Mouse (Mus musculus) mouse embryonic stem cell (cell line): ENCODE measurements around the gene Ranbp3.

ENCODE experiments used
- in situ Hi-C, 2 experiments: fragments of 300-500 bp; cut with MboI; formaldehyde crosslinking; loops; 1 replicate in 1 of 2; 3 replicates in 1 of 2; pipeline ENCODE4 v1.14.3; 2019 to 2020; ENCODE audit warnings: low sequenced_read_pairs in 2 of 2, low pct_unique_long_range_greater_than_20kb in 1 of 2, mixed read lengths in 1 of 2; ENCODE audit not compliant: unreplicated experiment in 1 of 2

Ranbp3 gene

DNA sequence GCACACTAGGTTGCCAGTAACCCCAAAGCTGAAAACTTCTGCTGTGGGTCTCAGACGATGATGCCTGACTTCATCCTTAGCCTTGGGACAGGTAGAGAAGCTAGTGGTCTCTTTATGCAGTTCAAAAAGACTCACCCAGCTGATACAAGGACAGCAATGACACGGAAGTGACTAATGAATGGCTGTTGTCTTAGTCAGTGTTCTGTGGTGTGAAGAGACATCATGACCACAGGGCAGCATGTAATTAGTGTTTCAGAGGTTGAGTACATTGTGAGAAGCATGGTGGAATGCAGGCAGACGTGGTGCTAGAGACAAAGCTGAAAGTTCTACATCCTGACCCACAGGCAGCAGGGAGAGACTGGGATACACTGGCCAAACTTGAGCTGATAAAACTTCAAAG lies 5.5 kb upstream of the Ranbp3 start:
- in situ Hi-C loops: loop anchor here in 1 of 2 experiments (25.0 kb wide), 1 partner anchor 305 kb away; no protein-coding TSS in a partner anchor

DNA sequence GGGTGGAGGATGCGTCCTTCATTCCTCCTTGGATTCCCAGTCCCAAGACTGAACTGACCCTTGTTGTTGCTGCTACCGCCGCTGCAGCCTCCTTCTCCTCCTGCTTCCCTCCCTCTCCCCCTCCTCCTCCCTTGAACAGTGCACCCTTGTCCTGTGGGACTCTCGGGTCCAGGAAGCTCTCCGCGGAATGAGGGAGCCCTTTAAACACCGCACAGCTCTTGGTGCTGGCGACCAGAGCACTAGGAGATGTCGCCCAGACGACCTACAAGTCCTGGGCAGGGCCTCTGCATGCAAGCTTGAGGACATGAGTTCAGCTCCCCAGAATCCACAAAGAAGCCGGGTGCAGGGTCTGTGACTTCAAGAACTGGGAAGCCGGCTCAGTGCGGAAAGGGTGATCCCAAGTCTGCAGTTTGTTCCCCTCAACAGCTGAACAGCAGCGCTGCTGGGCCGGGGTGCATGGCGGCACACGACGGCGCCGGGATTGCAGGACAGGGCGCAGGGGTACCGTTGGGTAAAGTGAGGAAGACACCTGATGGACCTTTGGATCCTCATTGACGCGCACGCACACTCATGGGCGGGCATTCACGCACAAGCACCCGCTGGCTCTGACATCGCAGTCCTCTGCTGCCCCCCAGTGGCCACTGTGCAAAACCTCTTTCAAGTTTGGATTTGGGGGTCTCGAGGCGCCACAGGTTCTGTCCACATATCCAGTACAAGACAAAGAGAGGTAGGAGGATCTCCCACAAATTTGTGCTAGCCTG lies 4.5 kb upstream of the Ranbp3 start:
- in situ Hi-C loops: loop anchor here in 1 of 2 experiments (25.0 kb wide), 1 partner anchor 306 kb away; no protein-coding TSS in a partner anchor

DNA sequence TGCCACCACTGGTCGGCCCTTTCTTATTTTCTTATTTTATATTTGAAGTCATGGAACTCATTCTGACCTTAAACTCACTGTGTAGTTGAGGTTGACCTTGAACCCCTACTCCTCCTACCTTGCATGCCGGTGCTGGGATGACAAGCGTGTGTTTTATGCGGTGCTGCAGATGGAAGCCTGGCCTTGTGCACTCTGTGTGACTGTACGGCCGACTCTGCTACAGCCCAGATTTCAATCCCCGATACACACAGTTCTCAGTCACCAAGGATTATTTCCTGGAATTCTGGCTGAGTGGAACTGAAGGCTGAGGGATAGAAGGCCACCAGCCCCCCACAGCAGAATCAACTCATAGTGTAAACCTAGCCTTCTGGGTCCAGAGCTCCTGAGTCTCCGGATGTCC lies 3.3 kb upstream of the Ranbp3 start:
- in situ Hi-C loops: loop anchor here (5.0 to 25.0 kb wide), 2 partner anchors 52 to 307 kb away; no protein-coding TSS in a partner anchor

DNA sequence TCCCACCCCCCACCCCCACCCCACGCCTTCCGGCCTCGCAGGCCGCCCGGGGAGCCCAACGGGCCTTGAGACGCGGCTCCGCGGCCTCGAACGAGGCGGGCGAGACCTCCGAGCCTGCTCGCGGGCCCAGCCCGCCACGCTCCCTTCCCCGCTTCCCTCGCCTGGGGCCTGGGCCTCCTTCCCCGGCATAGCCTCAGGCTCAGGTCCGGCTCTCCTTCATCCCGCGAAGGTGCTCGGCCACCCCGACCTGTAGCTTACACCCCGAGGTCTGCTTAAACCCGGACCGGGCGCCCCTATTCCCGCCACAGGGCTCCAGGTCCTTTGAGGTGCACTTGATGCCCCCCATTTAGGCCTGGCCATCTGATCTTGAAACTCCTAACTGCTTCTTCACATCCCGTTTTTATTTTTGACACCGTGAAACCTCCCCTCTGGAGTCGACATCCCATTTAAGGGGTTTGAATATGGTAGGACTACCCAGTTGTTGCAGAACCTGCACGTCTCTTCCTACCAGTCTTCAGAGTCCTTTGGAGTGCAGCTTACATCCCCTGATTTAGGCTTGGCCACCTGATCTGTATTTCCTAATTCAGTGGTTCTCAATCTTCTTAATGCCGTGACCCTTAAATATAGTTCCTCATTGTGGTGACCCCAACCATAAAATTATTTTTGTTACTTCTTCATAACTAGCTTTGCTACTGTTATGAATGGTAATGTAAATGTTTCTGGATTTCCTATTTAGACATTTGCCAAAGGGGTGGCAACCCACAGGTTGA lies 738 bp downstream of the Ranbp3 start:
- in situ Hi-C loops: loop anchor here (5.0 to 25.0 kb wide), 2 partner anchors 57 to 312 kb away; no protein-coding TSS in a partner anchor

DNA sequence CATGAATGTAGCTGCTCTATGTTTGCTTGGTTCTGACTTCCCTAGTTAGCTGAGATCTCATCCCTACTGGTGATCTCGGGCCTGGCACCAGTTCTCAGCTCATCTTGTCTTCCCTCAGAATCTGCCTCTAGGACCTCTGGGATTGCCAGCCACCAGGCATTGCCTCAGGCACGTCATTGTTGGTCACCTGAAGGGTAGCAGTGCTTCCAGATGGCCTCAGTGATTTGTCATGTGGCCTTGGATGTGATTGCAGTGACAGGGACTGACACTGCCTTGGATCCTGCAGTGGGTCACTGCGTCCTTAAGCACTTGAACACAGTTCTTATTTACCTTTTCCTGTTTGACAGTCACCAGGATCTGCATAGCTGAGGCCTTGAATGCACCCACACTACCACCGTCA lies 8.7 kb downstream of the Ranbp3 start:
- in situ Hi-C loops: no loop called here

DNA sequence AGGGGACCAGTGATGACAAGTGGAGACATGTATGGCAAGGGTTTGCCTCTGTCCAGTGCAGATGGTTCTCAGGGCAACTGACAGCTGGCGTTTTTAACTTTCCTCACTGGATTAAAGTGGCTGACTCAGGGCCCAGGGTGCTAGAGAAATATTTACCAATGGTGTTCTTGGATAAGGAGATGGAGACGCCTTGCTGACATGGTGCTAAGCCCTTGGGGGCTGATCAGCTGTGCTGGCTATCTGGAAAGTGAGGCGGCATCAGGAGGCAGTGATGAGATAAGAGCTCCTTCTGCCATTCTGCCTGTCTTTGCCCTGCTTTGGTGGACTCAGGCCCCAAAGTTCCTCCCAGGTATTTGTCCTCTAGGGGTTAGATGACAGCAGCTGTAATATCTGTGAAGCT lies 9.8 kb downstream of the Ranbp3 start:
- in situ Hi-C loops: no loop called here

DNA sequence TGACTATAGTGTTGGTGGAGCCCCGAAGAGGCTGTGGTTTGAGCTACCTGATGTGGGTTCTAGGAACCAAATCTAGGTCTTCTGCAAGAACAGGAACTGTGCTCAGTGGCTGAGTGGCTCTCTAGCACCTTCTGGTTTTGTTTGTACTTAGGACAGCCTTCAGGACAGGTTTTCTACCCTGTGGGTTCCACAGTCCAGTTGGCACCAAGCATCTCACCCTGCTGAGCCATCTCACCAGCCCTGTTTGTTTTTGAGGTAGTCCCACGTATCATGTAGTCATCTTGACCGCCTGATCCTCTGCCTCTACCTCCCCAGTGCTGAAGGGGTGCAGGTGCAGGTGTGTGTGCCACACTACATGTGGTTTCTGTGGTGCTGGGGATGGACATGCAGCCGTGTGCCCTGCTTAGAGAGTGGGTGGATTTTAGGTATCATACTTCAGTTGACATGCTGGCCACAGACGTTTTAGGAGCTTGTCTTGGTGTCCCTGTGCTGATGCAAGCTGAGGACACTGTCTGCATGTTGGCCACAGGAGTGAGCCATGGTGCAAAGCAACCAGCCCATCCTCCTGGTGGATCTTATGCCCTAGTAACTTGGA lies 10.5 kb downstream of the Ranbp3 start:
- in situ Hi-C loops: no loop called here

DNA sequence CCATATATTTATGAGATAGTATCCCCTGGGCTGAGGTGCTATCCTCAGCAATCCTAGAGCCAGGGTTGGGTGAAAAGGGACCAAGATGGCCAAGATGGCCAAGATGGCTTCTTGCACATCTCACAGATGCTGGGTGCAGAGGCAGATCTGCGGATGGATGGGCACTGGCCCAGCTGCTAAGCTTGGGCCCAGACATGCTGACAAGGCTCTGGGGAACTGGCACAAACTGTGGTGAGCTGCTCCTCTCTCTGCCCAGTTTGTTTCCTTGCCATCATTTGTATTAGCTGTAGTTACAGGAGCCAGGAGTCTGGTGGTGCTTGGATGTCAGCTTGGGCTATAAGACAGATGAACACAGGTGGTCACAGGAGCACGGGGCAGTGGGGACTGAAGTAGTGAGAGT lies 11.6 kb downstream of the Ranbp3 start:
- in situ Hi-C loops: no loop called here

DNA sequence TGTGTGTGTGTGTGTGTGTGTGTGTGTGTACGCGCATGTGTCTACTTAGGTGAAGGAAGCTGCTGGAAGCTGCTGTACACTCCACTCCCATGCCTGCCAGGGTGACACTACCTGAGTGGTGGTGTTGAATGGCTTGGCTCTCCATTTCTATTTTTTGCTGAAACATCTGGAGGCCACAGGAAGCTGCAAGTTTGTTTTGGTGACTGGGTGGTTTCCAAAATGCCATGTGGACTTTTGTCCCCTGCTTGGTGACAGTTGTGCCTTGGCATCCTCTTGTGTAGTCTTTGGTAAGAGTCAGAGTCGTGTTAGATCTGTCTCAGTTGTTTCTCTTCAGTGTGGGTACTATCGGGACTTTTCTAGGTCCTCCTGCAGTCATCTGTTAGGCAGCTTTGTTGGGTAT lies 13.7 kb downstream of the Ranbp3 start:
- in situ Hi-C loops: no loop called here

DNA sequence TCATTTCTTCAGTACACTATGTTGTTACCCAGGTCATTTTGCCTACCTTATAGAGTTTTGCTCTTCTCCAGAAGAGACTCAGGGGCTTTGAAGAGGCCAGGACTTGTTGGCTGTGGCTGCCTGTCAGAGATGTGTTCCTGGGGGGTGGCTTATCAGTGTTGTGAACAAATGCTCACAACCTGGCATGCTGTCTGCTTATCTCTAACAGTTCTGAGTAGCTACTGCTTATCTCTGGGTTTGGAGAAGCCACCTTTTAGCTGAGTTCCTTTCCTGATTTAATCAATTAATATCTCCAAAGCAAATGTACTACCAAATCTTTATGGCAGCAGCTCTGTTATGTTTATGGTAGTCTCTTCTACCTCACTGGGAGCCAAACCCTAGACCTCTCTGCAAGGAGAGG lies 15.0 kb downstream of the Ranbp3 start:
- in situ Hi-C loops: no loop called here

DNA sequence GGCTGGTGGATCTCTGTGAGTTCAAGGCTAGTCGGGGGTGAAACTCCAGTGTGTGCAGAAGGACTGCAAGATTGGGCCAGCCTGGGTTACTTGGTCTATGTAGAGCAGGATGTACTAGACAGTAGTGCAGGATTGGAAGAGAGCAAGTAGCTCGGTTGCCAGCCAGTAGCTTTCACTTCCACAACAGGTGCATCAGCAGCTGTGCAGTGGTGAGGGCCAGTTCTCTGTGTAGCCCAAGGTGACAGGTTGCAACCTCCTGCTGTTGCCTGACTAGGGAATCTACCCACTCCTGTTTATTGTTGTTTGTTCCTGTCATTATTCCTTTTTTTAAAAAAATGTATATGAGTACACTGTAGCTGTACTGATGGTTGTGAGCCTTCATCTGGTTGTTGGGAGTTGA lies 15.6 kb downstream of the Ranbp3 start:
- in situ Hi-C loops: no loop called here

DNA sequence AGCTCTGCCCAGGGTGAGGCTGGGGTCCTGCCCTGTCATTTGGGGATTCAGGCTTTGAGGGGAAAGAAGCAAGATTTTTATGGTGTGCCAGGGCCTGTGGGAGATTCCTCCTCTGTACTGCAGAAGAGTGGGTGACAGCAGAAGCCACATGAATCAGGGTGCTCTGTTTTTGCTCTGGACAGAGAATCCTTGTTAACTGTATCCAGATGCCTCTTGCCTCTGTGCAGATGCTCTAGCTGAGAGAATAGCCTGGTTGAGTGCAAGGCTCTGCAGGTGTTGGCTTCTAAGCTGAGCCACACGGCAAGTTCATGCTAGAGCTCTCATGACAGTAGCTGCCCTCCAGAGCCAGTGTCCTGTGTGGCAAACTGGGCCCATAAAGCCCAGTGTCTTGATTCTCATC lies 20.3 kb downstream of the Ranbp3 start:
- in situ Hi-C loops: no loop called here

DNA sequence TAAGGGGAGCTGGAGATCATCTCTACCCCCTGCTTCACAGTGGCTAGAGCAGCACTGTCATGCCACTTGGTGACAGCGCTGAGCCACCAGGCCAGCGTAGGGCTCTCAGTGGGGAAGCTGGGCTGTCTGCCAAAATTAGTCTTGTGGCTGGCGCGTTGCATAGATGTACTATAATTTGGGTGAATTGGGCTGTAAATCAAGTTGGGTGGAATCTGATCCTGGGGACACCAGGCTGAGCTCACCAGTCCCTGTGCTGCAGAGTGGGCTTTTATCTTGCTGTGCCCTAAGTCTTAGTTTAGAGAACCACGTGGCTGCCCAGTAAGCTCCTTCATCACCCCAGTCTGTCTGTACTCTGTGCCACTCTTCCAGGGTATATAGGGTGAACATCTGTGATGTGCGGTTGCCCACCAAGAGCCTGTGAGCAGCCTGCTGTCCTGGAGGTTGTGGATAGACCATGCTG lies 20.8 kb downstream of the Ranbp3 start:
- in situ Hi-C loops: no loop called here

DNA sequence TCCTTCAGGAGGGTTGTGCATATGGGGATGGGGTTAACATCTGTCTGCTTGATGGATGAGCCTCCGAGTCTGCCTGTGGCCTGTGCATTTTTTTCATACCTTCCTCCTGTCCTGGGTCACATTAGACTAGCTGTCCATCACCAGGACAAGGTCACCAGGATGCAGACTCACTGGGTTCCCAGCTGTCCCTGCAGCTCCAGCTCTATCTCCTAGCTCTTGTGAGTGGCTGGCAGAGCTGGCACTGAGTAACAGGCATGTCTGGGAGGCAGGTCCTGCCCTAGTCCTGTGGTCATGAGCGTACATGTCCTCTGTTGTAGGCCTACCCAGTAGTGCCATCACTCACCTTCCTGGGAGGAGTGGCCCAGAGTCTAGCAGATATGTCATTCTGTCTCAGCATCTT lies 27.4 kb downstream of the Ranbp3 start:
- in situ Hi-C loops: no loop called here

DNA sequence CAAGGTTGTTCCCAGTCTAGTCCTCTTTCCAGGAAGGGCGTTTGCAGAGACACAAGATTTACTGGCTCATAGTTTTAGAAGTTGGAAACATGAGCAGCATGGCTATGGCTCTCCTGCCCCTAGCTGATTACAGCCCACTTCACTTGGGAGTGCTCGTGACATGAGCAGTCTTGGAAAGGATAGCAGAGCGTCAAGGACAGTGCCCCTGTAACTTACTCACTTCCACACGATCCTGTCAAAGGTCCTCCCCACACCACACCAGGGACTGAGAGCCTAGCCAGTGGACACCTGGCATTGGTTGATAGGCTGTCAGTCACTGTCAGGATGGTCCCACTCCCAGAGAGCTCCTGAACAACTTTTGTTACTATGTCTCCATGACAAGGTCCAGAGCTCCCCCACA lies 29.9 kb downstream of the Ranbp3 start:
- in situ Hi-C loops: no loop called here

DNA sequence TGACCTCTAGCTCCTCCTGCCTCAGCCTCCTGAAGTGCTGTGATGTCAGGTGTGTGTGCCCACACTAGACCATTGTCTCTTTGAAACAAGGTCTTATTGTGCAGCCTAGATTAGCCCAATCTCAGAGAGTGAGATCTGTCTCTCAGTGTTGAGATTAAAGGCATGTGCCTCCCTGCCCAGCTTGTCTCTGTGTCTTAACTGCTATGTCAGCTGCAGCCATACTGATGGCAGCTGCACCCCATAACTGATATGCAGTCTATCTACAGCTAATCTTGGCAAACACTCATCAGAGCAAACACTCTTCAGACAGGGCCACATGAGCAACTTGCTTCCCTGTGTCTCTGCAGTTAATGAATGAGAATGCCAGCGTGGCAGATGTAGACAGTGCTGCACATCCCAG lies 33.4 kb downstream of the Ranbp3 start:
- in situ Hi-C loops: no loop called here

DNA sequence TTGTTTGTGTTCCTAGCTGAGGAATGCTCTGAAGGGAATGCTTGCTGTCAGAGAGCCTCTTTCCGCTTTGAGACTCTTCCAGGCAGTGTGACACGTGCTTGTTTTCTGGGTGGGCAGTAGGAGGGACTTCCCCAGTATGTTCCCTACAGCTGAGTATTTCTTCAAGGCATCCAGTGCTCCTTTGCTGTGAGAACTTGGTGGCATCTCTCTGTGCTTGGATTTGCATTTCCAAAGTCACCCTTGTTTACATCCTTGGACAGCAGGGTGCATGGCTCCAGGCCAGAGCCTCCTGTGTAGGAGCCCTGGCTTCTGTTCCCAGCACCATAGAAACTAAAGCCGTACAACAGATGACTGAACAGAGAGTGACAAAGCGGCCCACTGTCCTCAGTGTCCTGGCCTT lies 35.6 kb downstream of the Ranbp3 start:
- in situ Hi-C loops: no loop called here

DNA sequence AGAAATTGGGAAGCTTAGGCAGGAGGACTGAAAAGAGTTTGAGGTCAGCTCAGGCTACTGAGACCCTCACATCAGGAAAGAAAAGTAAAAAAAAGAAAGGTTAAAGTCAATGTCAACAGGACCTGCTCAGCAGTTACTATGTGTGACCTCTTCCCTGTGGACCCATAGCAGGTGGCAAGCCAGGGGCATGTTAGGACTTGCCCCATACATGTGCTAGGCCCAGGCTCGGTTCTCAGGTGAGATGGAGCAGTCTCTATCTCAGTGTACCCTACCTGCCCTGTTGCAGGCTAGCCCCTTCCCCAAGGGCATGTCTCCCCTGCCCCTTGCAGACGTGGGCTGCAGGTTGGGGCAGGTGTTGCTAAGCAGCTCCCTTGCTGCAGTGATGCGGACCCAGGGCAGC lies 36.6 kb downstream of the Ranbp3 start:
- in situ Hi-C loops: no loop called here

DNA sequence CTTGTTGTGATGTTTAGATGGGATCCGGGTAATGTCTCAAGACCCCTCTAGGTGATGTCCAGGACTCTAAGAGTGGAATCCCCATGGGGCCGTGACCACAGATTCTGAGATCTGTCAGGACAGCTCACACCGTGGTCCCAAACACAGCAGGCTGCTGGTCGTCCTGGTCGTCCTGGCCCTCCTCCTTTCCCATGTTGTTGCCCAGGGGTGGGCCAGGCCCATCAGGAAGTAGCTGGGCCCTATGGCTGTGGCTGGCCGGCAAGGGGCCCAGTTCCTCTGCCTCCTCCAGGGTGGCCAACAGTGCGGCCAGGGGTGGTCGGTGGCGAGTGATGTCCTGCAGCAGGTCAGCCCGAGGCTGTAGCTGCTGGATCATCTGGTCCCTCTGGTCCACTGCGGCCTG lies 42.3 kb downstream of the Ranbp3 start:
- in situ Hi-C loops: no loop called here
